Mouse (Mus musculus): ENCODE results near the gene Atxn10. TPM values are rescaled to one million over a fixed set of nuclear protein-coding genes. Genes with fewer than 3 reads are reported as not detected.

Atxn10 gene
- polyA plus RNA-seq, 1 experiment from 2014 or later: 360 TPM

DNA sequence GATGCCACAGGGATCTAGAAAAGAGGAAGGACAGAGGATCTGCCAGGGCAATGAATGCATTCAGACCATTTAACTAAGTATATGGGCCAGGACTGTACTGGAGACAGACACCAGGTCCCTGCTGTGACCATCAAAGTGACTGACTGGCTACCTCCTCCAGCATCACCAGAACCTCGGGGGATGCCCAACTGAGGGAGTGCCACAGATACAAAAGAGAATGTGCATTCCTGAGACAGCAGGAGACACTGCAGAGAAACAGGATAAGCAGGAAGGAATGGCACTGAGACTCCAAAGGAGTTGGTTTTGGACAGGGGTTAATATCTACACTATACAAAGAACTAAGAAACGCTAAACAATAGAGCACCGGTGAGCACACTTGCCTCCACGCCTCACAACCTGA is 32.8 kb upstream of the Atxn10 start:
- no peaks in the 10 kb centered on the region for H3K9me3 ChIP-seq (ENCODE audit: low read depth, low read length)
- H3K27ac ChIP-seq (ENCODE audit: low read depth): no peak overlapping the region
- no peaks in the 10 kb centered on the region for H3K36me3 ChIP-seq (ENCODE audit: insufficient read depth)
- H3K4me2 ChIP-seq: no peak overlapping the region
- no peak overlapping the region for H3K4me3 ChIP-seq (ENCODE audit: low read depth, low read length)
- no peak for ATAC-seq (ENCODE audit: insufficient read depth)
- WGBS: 83% methylated on average over 4 of the region's 4 CpGs
- H3K9ac ChIP-seq: no peak overlapping the region
- H3K27me3 ChIP-seq (ENCODE audit: insufficient read depth, low read length): no peaks in the 10 kb centered on the region
- peaks cover 6% of the 10 kb centered on the region; the same call in 1 of the 2 replicates for H3K4me1 ChIP-seq (ENCODE audit: insufficient read depth)
- TF ChIP-seq CTCF (IDR thresholded peaks at IDR 0.05; ENCODE audit: low read depth): no peak
- no peak for DNase-seq

DNA sequence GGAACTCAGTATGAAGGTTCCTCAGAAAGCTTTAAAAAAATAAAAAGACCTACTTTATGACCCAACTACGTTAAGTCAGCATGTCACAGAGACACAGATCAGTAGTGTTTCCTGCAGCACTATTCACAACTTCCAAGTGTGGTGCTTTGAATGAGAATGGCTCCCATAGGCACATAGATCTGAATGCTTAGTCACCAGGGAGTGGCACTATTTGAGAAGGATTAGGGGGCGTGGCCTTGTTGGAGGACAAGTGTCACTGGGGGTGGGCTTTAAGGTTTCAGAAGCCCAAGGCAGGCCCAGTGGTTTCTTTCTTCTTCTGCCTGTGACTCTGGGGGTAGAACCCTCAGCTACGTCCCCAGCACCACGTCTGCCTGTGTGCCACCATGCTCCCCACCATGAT is 32.1 kb upstream of the Atxn10 start:
- DNase-seq: no peak
- no peak overlapping the region for H3K4me2 ChIP-seq
- H3K27me3 ChIP-seq (ENCODE audit: insufficient read depth, low read length): no peaks in the 10 kb centered on the region
- no peaks in the 10 kb centered on the region for H3K9me3 ChIP-seq (ENCODE audit: low read depth, low read length)
- H3K9ac ChIP-seq: no peak overlapping the region
- no peaks in the 10 kb centered on the region for H3K4me1 ChIP-seq (ENCODE audit: insufficient read depth)
- ATAC-seq (ENCODE audit: insufficient read depth): no peak
- WGBS: 90% methylated on average over 4 of the region's 4 CpGs
- TF ChIP-seq CTCF (IDR thresholded peaks at IDR 0.05; ENCODE audit: low read depth): no peak
- no peak overlapping the region for H3K27ac ChIP-seq (ENCODE audit: low read depth)
- no peak overlapping the region for H3K4me3 ChIP-seq (ENCODE audit: low read depth, low read length)
- no peaks in the 10 kb centered on the region for H3K36me3 ChIP-seq (ENCODE audit: insufficient read depth)

DNA sequence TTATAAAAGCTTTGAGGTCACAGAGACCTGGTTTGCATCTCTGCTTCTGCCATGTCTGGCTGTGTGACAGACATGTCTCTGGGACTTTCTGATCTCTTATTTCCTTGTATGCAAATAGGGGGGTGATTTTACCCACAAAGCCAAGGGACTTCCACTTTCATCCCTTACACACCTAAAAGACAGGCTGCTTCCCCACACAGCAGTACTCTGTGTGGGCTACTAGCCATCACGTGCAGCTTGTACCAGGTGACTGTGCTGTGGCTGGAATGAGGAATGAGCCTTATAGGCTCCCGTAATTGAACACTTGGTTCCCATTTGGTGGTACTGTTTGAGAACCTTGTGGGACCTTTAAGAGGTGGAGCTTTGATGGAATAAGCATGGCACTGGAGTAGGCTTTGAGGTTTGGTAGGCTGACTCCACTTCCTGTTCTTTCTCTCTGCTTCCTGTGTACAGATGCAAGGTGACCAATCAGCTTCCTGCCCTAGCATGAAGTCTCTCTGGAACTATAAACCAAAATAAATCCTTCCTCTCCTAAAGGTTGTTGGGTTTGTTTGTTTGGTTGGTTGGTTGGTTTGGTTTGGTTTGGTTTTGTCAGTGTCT is 28.9 kb upstream of the Atxn10 start:
- Histone ChIP-seq H3K27me3 (ENCODE audit: insufficient read depth, low read length) (no peaks in the 10 kb centered on the region), H3K4me2 (no peak overlapping the region), H3K9ac (no peak overlapping the region), H3K36me3 (ENCODE audit: insufficient read depth) (no peaks in the 10 kb centered on the region), H3K4me1 (ENCODE audit: insufficient read depth) (0 out of 2 replicates have a peak, but pooled peaks cover 3% of the 10 kb centered on the region), H3K9me3 (ENCODE audit: low read depth, low read length) (no peaks in the 10 kb centered on the region), H3K27ac (ENCODE audit: low read depth) (no peak overlapping the region), H3K4me3 (ENCODE audit: low read depth, low read length) (no peak overlapping the region)
- no peak for DNase-seq
- TF ChIP-seq CTCF (IDR thresholded peaks at IDR 0.05; ENCODE audit: low read depth): no peak
- ATAC-seq (ENCODE audit: insufficient read depth): no peak
- WGBS: 92% methylated on average over 2 of the region's 2 CpGs

DNA sequence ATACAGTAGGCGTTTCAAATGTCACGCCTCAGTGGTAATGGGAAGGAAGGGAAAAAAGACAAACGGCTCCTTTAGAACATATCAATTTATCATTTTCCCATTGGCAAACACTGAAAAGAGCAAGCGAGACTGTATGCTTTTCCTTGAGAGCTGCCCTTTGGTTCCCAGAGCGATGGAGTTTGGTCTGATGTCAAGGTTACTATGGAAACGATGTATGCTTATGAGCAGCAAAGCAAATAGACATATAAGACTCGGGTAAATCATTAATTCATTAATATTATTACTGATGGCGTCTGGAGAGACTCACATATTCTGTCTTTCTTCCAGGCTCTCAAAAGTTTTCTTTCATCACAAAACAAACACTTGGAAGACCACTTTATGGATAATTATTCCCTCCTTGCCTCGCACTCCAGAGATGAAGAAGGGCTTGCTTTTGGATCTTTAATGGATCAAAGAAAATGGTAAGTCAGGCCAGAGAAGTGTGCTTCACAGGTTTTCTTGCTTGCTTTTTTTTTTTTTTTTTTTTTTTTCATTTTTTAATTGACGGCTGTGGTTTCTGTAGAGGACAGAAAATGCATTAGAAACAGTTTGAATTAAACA is 24.9 kb upstream of the Atxn10 start:
- ATAC-seq (ENCODE audit: insufficient read depth): peak; percentile 71
- Histone ChIP-seq H3K9me3 (ENCODE audit: low read depth, low read length) (no peaks in the 10 kb centered on the region), H3K27me3 (ENCODE audit: insufficient read depth, low read length) (no peaks in the 10 kb centered on the region), H3K4me2 (no peak overlapping the region), H3K4me3 (ENCODE audit: low read depth, low read length) (no peak overlapping the region), H3K36me3 (ENCODE audit: insufficient read depth) (no peaks in the 10 kb centered on the region), H3K9ac (no peak overlapping the region), H3K27ac (ENCODE audit: low read depth) (peak overlapping the region; percentile 80; the same call in 1 of the 2 replicates), H3K4me1 (ENCODE audit: insufficient read depth) (0 out of 2 replicates have a peak, but pooled peaks cover 10% of the 10 kb centered on the region)
- peak; percentile 73 for DNase-seq
- no peak for TF ChIP-seq CTCF (IDR thresholded peaks at IDR 0.05; ENCODE audit: low read depth)
- WGBS: 44% methylated on average over 10 of the region's 10 CpGs

DNA sequence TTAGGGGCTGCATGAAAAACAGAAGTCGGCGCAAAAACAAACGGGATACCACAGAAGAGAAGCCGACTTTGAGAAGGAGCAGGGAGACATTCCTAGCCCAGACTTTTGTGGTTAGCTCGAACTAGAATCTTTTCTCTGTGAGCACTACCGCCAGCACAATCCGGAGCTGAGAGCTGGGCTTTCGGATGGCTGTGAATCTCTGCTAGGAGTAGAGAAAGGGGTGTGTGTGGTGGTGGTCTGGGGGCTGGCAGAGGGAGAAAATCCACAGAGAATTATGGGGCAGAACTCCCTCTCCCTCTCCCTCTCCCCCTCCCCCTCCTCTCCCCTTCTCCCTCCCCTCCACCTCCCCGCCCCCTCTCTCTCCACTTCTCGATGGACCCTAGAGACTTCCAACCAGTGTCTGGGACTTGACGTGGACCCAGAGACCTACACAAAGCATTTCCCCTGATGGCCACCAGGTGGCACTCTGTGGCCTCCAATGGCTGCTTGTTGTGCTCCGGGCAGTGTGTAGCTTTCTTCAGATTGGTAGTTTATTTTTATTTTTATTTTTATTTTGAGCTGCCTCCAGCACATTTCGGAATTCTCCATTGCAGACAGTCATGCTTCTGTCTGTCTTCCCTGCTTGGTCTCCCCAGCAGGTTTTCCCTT is 20.5 kb upstream of the Atxn10 start:
- DNase-seq: peak; percentile 88
- H3K36me3 ChIP-seq (ENCODE audit: insufficient read depth): no peaks in the 10 kb centered on the region
- H3K4me1 ChIP-seq (ENCODE audit: insufficient read depth): 0 out of 2 replicates have a peak, but pooled peaks cover 10% of the 10 kb centered on the region
- peak; percentile 95 for TF ChIP-seq CTCF (IDR thresholded peaks at IDR 0.05; ENCODE audit: low read depth)
- 32% methylated on average over 12 of the region's 13 CpGs for WGBS
- peak overlapping the region; percentile 27; the same call in 1 of the 2 replicates for H3K27ac ChIP-seq (ENCODE audit: low read depth)
- no peaks in the 10 kb centered on the region for H3K27me3 ChIP-seq (ENCODE audit: insufficient read depth, low read length)
- no peaks in the 10 kb centered on the region for H3K9me3 ChIP-seq (ENCODE audit: low read depth, low read length)
- no peak overlapping the region for H3K4me3 ChIP-seq (ENCODE audit: low read depth, low read length)
- peak; percentile 63; the same call in 1 of the 2 replicates for ATAC-seq (ENCODE audit: insufficient read depth)
- H3K4me2 ChIP-seq: no peak overlapping the region
- no peak overlapping the region for H3K9ac ChIP-seq

DNA sequence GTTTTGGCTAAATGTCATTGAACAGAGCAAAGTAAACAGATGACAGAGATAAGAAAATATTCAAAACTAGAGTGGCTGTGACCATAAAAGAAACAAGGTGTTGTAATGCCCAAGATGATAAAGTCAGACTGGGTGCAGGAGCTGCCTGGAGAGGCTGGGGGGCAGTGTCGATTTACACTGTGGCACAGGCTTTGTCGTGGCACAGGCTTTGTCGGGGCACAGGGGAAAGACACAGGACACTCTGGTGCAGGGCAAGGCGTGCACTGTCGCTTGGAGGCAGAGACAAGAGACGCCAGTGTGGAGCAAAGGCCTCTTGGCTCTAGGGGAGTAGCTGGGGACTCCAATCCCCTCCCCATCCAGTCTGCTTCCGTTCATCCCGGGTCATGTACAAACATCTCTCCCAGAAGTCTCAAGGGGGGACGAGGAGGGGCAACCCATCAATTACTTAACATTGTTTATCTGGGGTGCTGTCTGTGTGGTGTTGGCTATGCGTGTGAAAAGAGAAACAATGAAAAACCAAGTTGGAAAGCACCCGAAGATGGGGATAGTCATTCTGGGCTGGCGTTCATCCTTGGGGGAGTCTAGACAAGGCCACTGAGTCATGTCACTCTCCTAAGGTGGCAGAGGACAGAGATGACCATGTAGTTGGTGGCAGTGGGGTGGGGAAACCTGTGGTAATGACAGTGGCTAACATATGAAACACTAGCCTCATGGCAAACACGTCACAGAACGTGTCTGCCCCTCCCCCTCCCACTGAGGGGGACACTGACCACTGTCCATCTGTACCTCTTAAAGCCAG is 19.5 kb upstream of the Atxn10 start:
- WGBS: 26% methylated on average over 14 of the region's 14 CpGs
- Histone ChIP-seq H3K36me3 (ENCODE audit: insufficient read depth) (no peaks in the 10 kb centered on the region), H3K27ac (ENCODE audit: low read depth) (no peak overlapping the region), H3K4me2 (no peak overlapping the region), H3K4me1 (ENCODE audit: insufficient read depth) (0 out of 2 replicates have a peak, but pooled peaks cover 10% of the 10 kb centered on the region), H3K27me3 (ENCODE audit: insufficient read depth, low read length) (no peaks in the 10 kb centered on the region), H3K9me3 (ENCODE audit: low read depth, low read length) (no peaks in the 10 kb centered on the region), H3K4me3 (ENCODE audit: low read depth, low read length) (no peak overlapping the region), H3K9ac (no peak overlapping the region)
- ATAC-seq (ENCODE audit: insufficient read depth): no peak
- DNase-seq: peak; percentile 15
- TF ChIP-seq CTCF (IDR thresholded peaks at IDR 0.05; ENCODE audit: low read depth): peak; percentile 15; the same call in 1 of the 2 replicates

All from lung, embryonic 14.5 days (tissue).